Mouse (Mus musculus): ENCODE results near the gene Zcchc3.

GRCm38 (mm10) chr2:152415786-152416185 is 959 bp upstream of the Zcchc3 start:
- no peak for TF ChIP-seq CTCF (IDR thresholded peaks at IDR 0.05; ENCODE audit: extremely low read depth, insufficient read depth, insufficient read length, insufficient replicate concordance)
- no peak for TF ChIP-seq POLR2A (IDR thresholded peaks at IDR 0.05; ENCODE audit: low read depth, low read length)
